Mouse (Mus musculus) kidney, postnatal 14 days (tissue): ENCODE data around the gene Fgfr2.

Experiments used
- DNase-seq: peaks from one replicate; pipeline ENCODE4 v3.0.0; 2022; ENCODE audit warnings: mixed read lengths

Gene Fgfr2

DNA sequence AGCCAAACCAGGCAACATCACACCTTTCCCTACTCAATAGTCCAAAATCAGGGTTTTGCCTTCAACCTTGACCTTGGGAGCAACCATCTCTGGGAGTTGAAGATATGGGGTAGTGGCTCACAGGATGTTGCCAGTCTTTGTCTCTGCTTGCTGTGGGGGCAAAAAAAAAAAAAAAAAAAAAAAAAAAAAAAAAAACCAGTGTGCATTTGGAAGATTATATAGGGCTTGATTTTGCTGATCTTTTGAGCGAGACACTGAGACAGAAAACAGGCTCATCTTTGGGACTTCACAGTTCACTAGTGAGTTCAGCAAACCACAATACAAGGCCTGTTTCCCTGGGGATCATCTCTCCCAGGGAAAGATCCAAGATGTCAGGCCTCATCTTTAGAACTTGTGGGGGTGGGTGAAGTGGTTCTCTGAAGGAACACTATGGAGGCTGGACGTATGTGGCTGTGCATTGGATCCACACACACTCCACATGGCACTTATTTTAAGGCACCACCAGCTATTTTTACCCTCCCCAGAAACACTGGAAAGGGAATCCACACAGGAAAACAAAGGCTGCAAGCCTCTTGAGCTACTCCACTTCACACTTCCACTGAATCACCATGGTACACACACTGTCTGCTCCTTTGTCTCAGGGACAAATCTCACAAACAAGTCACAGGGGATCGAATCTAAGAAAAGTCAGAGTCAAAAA is 83.4 kb downstream of the Fgfr2 start:
- no peak for DNase-seq

DNA sequence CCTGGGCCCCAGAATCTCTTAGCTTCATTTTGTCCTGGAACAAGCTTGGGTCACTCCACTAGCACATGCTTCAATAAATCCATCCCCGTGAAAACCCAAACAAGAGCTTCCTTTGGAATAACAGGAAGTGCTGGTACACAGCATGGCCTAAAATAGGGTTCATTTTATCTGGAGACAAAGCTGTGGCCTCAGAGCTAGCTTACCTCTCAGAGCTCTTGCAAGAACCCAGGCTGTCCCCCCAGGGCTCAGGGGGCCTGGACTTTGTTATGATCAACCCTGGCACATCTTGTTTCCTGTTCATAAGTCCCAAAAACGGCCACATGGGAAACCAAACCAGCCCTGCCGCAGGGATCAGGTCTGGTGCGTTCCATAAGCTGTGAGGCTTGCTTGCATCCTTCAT is 85.5 kb downstream of the Fgfr2 start:
- DNase-seq, result peak; percentile 36

DNA sequence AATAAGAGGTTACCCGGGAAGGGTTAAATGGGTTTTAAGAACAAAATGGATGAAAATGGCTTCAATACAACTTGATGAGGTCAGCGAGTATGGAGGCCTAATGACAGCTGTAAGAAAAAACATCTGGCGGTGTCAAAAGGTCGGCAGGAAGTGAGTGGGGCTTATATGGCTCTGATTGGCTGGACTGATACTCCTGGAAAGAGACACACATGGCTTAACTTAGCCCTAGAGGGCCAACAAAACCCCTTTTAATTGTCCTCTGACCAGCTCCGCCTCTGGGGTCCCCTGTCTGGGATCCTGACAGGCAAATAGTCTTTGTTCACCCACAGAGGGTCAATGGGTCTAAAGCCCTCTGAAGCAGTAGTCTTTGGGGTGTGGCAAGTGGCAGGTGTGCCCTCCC is 85.9 kb downstream of the Fgfr2 start:
- DNase-seq, result peak; percentile 61

DNA sequence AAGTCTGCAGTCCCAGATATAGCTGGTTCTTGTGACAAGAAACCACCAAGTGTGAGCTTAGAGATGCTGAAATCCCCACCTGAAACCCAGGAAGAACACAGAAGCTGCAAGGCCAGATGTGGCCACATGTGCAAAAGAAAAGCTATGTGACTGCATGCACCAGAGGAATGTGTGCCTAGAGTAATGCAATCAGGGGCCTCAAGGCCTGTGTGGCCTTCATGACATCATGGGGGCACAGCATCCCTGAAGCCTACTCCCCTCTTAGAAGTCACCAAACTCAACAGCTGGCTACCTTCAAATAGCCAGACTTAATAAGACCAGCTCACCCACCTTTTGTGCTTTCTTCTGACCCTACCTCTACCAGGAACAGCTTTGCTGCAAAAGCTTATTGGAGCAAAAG is 87.2 kb downstream of the Fgfr2 start:
- DNase-seq, result no peak

DNA sequence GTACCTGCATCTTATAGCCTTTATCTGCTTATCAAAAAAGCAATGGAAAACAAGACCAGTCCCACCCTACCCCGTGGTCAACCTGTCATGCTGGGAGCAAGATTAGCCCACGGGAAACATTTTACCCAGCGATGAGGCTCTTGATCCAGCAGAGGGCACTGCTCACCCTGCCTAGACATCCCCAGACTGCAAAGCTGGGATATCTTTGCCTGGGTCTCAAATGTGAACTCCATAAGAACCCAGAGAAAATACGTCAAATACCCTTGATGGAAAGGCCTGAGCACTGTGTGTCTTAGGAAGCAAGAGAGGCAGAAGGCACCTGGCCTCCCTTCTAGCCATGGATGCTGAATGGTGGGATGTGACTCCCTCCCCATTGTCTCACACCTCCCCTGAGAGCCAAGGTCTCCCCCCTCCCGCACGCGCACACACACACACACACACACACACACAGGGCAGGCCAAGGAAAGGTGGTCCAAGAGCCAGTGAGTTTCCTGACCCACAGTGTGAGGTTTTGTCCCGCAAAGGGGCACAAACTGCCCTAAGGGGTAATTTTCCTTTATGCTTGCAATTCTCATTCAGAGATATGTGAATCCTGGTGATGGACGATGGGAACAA is 90.5 kb downstream of the Fgfr2 start:
- DNase-seq, result peak; percentile 76

DNA sequence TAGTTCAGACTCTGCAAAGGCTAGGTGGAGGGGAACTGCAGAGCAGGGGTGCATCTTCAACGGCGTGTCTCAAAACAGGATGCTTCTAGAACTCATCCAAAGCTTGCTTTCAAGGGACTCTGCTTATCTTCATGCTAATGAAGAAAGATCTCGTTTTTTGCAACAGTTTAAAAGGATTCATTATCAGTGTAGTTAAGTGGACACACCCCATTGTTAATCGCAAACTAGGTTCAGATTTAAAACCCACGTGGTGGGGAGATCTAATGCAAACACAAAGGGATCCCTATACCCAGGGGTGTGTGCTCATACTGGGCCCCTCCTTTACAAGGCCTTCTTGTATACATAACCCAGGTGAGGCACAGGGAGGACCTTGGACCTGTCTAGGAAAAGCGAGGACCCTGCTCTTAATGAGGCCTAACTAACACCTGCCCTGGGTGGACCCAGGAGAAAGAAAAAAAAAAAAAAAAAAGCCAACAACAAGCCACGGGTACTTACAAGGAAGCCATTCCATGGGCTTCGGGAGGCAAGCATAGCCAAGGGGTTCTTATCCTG is 93.6 kb downstream of the Fgfr2 start:
- no peak for DNase-seq

DNA sequence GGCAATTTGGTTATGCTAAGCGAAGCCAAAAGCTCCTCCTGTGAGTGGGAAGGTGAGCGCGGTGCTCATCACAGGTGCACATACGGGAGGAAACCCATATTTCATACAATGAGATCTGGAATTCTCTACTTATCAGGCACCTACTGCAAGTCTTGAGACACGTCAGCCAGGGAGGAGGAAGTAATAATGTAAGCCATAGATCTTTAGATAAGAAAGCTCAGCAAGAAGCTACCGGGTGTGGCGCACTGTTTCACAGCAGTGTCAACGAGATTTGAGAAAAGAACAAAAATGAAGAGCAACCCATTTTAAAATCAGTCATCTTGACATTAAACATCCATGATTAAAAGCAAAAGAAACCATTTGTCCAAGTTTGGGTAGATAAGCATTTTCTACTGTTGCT is 94.1 kb downstream of the Fgfr2 start:
- no peak for DNase-seq

DNA sequence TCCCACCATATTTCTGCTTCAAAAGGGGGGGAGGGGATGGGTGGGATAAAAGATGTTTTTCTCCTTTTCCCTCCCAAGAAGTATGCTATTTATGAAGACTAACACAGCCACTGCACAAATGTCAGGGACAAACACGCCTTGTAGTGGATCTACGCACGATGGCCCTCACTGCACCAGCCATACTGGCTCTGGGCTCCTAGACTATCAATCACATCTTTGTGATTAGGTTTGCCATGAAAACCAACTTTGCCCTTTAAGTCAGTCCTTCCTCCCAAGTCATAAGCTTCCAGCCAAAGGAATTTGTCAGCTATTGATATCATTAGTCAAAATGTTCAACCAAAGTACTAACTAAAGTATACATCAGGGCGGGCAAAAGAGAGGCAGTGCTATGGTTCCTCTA is 95.2 kb downstream of the Fgfr2 start:
- DNase-seq, result no peak

DNA sequence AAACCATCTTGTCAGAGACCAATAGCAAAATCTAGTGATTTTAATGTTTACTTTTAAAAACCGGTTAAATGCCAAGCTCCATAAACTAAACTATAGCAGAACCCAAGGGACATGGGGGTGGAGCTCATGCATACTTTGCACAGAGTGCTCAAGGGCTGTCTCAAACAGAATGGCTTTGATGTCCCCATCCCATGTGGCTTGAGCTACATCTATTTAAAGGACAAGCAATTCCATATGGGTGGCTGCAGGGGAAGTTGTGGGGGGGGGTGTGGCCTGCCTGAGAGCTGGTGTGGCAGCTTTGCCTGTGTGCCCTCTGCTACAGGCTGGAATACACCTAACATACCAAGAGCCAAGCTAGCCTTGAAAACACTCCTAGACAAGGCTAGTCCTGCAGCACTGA is 98.5 kb downstream of the Fgfr2 start:
- no peak for DNase-seq

DNA sequence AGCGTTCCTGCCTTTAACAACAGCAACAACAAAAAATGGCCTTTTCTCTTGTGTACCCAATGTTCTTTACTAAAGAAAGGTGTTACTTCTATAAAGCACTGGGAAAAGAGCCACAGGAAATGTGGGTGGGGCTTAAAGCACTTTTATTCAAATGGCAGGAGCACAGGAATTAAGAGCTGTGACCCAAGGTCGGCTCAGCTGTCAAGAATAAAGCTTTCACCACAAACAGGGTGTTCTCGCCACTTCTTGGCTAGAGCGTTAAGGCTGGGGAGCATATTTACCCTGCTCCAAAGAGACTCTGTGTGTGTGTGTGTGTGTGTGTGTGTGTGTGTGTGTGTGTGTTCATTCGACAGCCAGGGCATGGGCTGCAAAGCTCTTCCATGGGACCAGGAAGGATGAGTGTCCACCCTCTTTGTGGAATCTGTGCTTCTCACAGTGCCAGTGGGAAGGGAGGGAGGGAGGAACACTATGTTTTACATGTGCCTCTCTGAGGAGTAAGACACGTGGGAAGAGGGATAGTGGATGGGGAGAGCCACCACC is 103.6 kb downstream of the Fgfr2 start:
- peak; percentile 53 for DNase-seq

DNA sequence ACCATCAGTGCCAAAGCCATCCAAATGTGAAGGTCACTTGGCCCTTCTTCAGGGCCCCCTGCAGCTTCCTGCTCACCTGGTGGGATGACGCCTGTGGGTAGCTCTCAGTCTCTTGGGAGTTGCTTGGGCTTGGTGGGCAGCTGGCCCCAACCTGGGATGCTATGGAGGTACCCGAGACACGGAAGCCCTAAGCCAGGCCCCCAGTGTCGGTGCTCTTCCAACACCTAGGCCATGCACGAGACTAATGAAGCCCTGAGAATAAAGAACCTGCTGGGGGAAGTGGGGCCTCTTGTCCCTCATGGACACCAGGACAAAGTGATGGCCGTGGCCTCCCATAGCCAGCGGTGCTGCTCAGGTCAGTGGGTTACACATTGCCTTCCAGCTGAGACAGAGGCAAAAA is 104.2 kb downstream of the Fgfr2 start:
- no peak for DNase-seq

DNA sequence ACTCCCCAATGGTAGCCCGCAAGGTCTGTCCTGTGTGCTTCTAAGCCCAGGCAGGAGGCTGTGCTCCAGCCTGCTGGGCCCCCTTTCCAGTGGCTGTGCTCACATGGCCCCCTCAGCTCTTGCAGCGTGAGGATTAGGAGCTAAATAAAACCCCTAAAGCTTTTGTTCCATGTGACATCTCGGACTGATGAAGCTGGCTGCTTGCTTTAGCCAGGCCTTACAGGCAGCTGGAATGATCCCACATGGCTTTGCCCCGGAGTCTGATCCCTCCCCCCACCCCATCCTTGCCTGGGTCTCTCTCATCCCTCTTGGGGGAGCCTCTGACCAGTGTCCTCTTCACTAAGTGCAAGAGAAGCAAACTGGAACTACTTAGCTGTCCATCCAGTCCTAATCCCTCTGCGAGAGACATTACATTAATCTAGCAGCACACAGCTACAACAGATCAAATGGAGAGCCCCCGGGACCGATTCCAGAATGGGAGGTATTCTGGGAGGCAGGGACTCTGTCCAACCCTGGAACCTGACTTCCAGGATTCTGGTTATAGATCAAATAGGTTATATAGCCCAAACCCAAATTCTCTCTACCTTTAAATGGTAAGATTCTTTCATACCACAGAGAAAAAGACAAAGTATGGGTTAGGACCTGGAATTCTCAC is 107.6 kb downstream of the Fgfr2 start:
- no peak for DNase-seq

DNA sequence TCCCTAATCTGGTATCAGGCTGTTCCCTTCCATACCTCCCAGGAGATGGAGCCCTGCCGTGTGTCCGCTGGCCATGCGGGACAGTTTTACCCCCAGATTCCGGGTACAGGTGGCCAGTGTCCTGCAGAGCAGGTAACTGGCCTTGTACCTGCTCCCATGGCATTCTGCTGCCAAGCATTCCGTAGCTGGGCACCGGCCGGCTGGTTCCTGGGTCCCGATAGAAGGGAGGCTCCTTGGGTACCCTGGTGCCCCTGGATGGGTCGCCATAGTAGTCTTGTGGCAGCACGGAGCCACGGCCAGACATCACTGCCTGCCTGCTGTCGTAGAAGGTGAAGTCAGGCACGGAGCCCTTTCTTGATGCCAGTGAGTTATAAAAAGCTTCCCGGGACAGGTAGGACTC is 108.5 kb downstream of the Fgfr2 start:
- DNase-seq, result no peak

DNA sequence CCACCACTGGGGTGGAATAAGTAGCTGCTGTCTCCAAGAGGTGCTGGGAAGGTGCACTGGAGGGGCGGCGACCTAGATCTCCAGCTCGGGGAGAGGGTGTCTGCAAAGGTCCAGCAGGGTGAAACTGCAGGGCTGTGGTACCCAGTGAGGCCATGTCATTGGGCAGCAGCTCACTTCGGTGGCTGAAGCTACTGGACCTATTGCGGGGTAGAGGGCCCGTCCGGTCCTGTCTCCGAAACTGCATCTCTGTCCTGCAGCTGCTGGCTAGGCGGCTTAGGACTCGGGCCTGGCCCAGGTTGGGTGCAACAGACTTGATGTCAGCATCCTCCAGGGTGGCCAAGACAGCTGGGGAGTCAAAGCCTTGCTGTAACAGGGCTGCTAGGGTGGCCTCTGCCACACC is 109.2 kb downstream of the Fgfr2 start:
- no peak for DNase-seq

DNA sequence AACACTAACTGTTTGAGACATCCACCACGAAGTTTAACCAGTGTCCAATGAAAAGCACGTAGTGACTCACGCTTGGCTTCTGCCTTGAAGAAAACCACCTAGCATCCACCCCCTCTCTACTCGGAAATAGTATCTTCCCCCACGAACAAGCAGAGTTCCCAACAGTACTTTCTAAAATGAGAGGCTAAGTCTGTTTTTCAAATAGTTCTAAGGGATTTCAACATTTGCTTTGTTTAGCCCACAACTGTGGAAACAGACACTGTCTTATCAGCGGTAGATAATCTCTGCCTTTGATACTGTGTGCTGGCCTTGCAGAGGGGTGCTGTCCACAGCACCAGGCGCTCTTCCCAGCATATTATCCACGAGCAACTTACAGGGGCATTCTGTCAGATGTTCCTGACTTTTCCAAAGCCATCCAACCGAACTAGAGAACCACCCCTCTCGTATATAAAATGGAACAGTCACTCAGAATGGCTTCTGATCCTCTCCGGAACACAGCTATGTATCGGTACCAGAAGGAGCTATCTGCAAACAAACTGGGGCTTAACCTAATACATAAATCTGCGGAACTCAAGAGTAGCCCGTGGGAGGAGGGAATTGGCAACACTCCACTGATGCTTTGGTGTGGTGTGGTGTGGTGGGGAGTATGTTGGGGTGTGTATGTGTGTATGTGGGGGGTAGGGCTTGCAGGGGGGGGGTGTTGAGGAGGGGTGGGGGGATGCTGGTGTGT is 110.3 kb downstream of the Fgfr2 start:
- DNase-seq, result no peak

DNA sequence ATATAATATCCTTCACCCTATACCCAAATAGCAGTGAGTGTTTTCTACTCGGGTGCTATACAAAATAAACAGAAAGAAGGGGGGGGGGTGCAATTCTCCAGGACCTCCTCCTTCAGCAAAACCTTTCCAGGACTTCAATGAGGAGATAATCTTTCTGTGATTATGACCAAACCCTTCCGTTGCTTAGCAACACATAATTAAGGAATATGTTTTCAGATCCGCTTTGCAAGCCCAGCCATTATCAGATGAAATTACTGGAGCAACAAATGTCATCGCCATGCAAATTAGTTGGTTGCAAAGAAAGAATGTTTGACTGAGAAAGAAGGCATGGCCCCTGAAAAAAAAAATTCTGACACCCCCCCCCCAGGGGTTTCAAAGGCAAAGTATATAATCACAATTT is 111.5 kb downstream of the Fgfr2 start:
- DNase-seq, result no peak

DNA sequence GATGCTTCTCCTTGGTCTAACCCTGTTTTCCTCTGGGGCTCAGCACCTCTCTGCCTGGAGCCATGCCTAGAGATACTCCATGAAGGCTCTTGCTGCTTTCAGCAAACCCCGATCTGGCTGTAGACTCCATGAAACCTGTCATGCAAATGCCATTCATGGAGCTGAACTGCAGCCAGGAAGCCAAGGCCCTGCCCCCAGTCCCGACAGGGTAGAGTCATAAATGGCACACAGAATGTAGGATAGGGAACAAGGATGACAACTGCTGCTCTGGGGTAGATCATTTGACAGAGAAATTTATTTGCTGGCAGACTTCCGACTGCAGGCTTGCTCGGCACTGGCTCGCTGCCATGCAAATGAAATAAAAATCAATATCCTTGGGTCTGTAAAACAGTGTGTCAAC is 112.0 kb downstream of the Fgfr2 start:
- peak; percentile 26 for DNase-seq

DNA sequence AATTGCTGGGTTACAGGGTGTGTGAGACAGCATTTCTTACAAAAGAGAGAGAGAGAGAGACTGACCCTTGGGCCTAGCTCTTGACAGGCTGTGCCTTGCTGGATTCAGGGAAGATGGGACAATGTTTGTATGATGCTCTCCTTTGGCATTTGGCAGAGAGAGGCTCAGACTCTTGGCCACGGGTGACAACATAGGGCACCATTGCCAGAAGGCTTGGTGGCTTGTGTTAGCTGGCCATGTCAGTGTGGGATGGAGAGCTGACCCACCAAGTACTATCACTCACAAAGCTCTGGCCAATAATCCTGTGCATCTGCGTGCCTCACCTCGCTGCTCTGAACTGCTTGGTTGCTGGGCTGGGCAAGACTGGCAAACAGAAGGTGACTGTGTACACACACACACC is 112.7 kb downstream of the Fgfr2 start:
- DNase-seq, result no peak

DNA sequence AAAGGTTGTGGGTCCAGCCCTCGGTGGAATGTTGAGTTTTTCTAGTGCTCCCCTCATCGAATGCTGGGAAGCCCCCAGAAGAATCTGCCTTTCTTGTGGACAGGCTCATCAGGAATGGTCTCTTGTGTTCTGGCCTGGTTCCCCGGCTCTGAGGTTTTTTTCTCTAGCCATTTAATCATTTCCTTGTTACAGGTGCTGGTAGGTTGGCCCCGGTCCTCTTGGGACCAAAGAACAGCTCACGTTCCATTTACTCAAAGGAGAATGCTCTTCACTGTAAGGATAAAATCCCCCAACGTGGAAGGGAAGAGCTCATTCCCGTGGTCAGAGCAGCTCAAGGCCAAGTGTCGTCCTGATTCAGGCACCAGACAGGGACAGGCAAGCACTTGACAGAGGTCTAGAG is 113.5 kb downstream of the Fgfr2 start:
- peak; percentile 40 for DNase-seq

DNA sequence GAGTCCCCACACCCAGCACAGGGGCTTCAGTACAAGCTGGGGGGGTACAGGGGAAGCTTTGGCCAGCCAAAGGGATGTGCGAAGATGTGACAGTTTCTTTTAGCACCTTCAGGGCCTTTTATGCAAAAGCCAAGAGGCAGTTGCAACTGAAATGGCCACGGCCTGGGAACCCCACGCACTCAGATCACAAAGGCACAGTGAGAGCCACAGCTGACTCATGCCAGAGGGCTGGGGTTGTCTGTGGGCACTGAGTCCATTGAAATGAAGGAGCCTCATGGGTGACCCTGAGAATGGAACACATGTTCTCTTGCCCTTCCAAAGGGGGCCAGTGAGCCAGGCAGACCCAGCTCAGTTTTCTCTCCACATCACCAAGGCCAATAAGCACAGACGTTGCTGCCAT is 114.5 kb downstream of the Fgfr2 start:
- DNase-seq, result no peak

DNA sequence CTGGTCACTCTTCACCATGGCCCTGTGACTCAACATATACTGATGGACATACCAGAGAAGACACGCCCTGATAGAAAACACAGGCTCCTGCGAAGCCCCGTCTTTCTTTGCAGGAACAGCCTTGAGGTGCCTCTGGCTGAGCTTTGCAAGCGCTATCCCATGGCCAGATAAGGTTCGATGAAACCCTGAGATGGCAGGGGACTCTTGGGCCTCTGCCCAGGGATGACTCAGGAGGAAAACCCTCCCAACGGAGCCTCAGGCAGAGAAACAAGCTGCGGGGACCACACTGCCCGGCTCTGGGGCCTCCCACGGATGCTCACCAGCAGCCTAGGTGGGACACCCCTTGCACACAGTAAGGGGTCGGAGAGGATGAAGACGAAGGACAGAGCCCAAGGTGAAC is 115.8 kb downstream of the Fgfr2 start:
- peak; percentile 43 for DNase-seq

DNA sequence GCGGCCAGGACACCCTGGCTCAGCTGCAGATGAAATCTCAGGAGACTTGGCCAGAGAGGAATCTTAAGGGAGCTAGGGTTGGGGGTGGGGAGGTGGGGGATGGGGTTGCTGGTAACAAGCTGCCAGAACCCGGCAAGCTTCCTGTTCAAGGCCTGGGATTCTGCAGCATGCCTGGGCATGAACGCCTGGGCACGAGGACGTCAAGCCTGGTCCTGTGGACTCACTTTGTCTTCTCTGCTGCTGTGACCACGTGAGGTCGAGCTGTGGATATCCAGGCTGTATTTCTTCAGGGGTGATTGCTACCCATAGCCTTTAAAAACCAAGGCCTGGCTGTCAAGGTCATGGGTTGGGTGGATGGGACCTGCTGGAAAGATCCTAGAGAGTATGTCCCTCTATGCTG is 117.4 kb downstream of the Fgfr2 start:
- no peak for DNase-seq

DNA sequence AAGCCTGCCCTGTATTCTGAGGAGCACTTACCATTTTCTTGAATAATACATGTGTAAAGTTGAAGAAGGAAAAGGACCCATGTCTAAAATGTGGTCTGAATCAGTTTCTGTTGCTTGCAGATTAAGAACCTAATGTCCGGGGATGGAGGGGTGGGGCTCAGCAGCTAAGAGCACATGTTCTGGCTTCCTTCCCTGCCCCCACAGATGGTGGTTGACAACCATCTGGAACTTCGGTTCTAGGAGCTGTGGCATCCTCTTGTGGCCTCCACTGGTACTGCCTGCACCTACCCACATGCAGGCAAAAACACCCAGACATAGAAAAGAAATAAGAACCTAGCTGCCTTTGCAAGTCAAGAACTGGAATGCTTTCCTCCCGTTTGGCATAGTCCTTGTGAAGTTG is 119.7 kb downstream of the Fgfr2 start:
- DNase-seq, result peak; percentile 86
